In the genomic region with DNA sequence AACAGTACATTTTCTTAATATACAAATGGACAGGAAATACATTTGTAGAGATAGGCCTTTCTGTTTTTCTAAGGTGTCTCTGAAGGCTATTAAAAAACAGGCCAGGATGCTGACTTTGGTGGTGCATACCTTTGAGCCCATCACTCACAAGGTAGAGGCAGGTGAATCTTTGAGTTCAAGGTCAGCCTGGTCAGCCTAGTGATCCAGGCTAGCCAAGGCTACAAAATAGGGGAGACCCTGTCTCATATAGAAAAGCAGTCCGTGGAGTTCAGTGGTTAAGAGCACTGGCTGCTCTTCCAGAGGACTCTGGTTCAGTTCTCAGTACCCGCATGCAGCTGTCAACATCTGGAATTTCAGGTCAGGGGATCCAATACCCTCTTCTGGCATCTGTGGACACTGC, we compare ENCODE assay signal across 31 mouse cellular contexts. TPM values are rescaled to one million over a fixed set of nuclear protein-coding genes. Genes with fewer than 3 reads are reported as not detected.
"Had no signal": no experiment of that assay in that cellular context is flagged by ENCODE, and none has a peak within 500 bp of the region (broad histone marks: within the 10 kb centered on the region; RNA-seq: fewer than 3 reads in every experiment).

No protein-coding gene starts in this region.

- H3K9ac ChIP-seq: embryonic facial prominence, embryonic 12.5 days; embryonic facial prominence, embryonic 13.5 days; embryonic facial prominence, embryonic 15.5 days; forebrain, embryonic 12.5 days; forebrain, embryonic 13.5 days; forebrain, embryonic 15.5 days; forebrain, postnatal 0 days had no signal

- H3K4me3 ChIP-seq: embryonic facial prominence, embryonic 10.5 days; embryonic facial prominence, embryonic 12.5 days; embryonic facial prominence, embryonic 13.5 days; embryonic facial prominence, embryonic 15.5 days; erythroblast, embryonic 14.5 days; forebrain, embryonic 10.5 days; forebrain, embryonic 12.5 days; forebrain, embryonic 13.5 days; forebrain, embryonic 15.5 days; gastrocnemius, adult 2 months; heart, adult 2 months had no signal

- H3K4me1 ChIP-seq: embryonic facial prominence, embryonic 10.5 days; embryonic facial prominence, embryonic 12.5 days; embryonic facial prominence, embryonic 15.5 days; forebrain, embryonic 10.5 days had no signal

- H3K27ac ChIP-seq: embryonic facial prominence, embryonic 10.5 days; embryonic facial prominence, embryonic 12.5 days; embryonic facial prominence, embryonic 13.5 days; embryonic facial prominence, embryonic 15.5 days; forebrain, embryonic 10.5 days; forebrain, embryonic 12.5 days; forebrain, embryonic 13.5 days; forebrain, embryonic 15.5 days; gastrocnemius, adult 2 months; heart, adult 2 months had no signal

- DNase-seq: cerebellum, adult 2 months; cerebellum, adult 8-10 months; cerebellum, adult 9-10 months; cerebellum, adult 9-11 months; cerebellum, postnatal 10 days; cerebellum, postnatal 14 days; cerebellum, postnatal 25 days; cerebellum, postnatal 36 days; embryo, embryonic 11 days; forebrain, postnatal 0 days; gastrocnemius, adult 2 months; gastrocnemius, postnatal 10 days; gastrocnemius, postnatal 14 days; gastrocnemius, postnatal 25 days; gastrocnemius, postnatal 36 days; heart, adult 18-20 months; heart, adult 2 months had no signal

- H3K9me3 ChIP-seq: embryonic facial prominence, embryonic 10.5 days; embryonic facial prominence, embryonic 12.5 days; embryonic facial prominence, embryonic 13.5 days; embryonic facial prominence, embryonic 15.5 days; forebrain, embryonic 10.5 days; forebrain, embryonic 12.5 days; forebrain, embryonic 13.5 days; forebrain, embryonic 15.5 days had no signal

- H3K27me3 ChIP-seq: embryonic facial prominence, embryonic 12.5 days; embryonic facial prominence, embryonic 13.5 days; embryonic facial prominence, embryonic 15.5 days; forebrain, embryonic 12.5 days; forebrain, embryonic 13.5 days; forebrain, embryonic 15.5 days had no signal

- ATAC-seq: forebrain, embryonic 13.5 days; forebrain, embryonic 14.5 days; forebrain, embryonic 15.5 days; forebrain, embryonic 16.5 days; forebrain, postnatal 0 days had no signal

- H3K4me2 ChIP-seq: embryonic facial prominence, embryonic 12.5 days; embryonic facial prominence, embryonic 13.5 days; embryonic facial prominence, embryonic 15.5 days; forebrain, embryonic 12.5 days; forebrain, embryonic 13.5 days; forebrain, embryonic 15.5 days had no signal

RNA-seq across cellular contexts. Expression of gene Efcab9, which starts 28.2 kb away (rescaled TPM):
- total RNA-seq: common myeloid progenitor, adult 5-6 weeks; forebrain, postnatal 0 days; granulocyte monocyte progenitor cell, adult 5-6 weeks; heart, adult 2 months; heart, adult 8-10 months had no signal
- polyA plus RNA-seq: embryonic facial prominence, embryonic 10.5 days; embryonic facial prominence, embryonic 13.5 days; embryonic facial prominence, embryonic 15.5 days; erythroblast, embryonic 14.5 days; forebrain, embryonic 14.5 days; forebrain, embryonic 16.5 days; heart, adult 2 months had no signal
